Mouse (Mus musculus) limb, embryonic 12.5 days (tissue): ENCODE measurements around the gene Ofcc1. TPM values are rescaled to one million over a fixed set of nuclear protein-coding genes. Genes with fewer than 3 reads are reported as not detected.

Experiments
- ATAC-seq: fragments of 200-750 bp; cut with Nextera tagmentation; 2 replicates; pipeline ENCODE4 v1.8.0; 2017; ENCODE audit warnings: low read depth, moderate TSS enrichment; ENCODE audit not compliant: insufficient number of reproducible peaks, insufficient read depth, low FRiP score, low TSS enrichment
- H3K27ac ChIP-seq: fragments of 300-500 bp; sonication (generic); 2 replicates; pipeline ENCODE4 v1.5.1; 2016; ENCODE audit warnings: mild to moderate bottlenecking, moderate library complexity
- H3K27me3 ChIP-seq: fragments of 300-500 bp; sonication (generic); 2 replicates; pipeline ENCODE4 v1.6.1; 2016; ENCODE audit warnings: mild to moderate bottlenecking, moderate library complexity
- H3K36me3 ChIP-seq: fragments of 300-500 bp; sonication (generic); 2 replicates; pipeline ENCODE4 v1.6.1; 2016; ENCODE audit warnings: mild to moderate bottlenecking, moderate library complexity
- H3K4me1 ChIP-seq: fragments of 300-500 bp; sonication (generic); replicated peaks from 2 replicates; pipeline ENCODE4 v1.6.1; 2016
- H3K4me2 ChIP-seq: fragments of 300-500 bp; sonication (generic); 2 replicates; pipeline ENCODE4 v1.6.1; 2016; ENCODE audit warnings: mild to moderate bottlenecking, moderate library complexity
- H3K4me3 ChIP-seq: fragments of 300-500 bp; sonication (generic); replicated peaks from 2 replicates; pipeline ENCODE4 v1.5.1; 2016; ENCODE audit warnings: mild to moderate bottlenecking
- H3K9ac ChIP-seq: fragments of 300-500 bp; sonication (generic); replicated peaks from 2 replicates; pipeline ENCODE4 v1.6.1; 2016; ENCODE audit warnings: mild to moderate bottlenecking, moderate library complexity
- H3K9me3 ChIP-seq: fragments of 300-500 bp; sonication (generic); 2 replicates; pipeline ENCODE4 v1.6.1; 2016; ENCODE audit warnings: mild to moderate bottlenecking, moderate library complexity
- WGBS: fragments of 180-500 bp; shearing (Covaris S2); methylation state at CpG from one replicate; pipeline ENCODE4 v1.1.7; 2016; 5-methylcytosine and 5-hydroxymethylcytosine counted together
- polyA plus RNA-seq: library from polyadenylated mRNA; unstranded; fragments of >200 nt; fragmentation: Nextera tagmentation; extraction: Ambion mirVana; gene quantifications from 2 replicates; pipeline ENCODE4 v1.2.1, GENCODE M21; 2016

Gene Ofcc1
- polyA plus RNA-seq, 1 experiment from 2014 or later = 0.20 TPM

- no peak for ATAC-seq
- WGBS = 48% methylated on average over 3 of the region's 3 CpGs
- Histone ChIP-seq H3K27me3 (no peaks in the 10 kb centered on the region), H3K9ac (no peak overlapping the region), H3K27ac (no peak overlapping the region), H3K36me3 (no peaks in the 10 kb centered on the region), H3K4me2 (no peak overlapping the region), H3K9me3 (no peaks in the 10 kb centered on the region), H3K4me3 (no peak overlapping the region), H3K4me1 (no peaks in the 10 kb centered on the region)
Measured at GRCm38 (mm10) chr13:40074850-40075416, 286.3 kb downstream of the Ofcc1 start.

- WGBS = 77% methylated on average over 1 of the region's 1 CpGs
- H3K36me3 ChIP-seq = no peaks in the 10 kb centered on the region
Measured at GRCm38 (mm10) chr13:40070004-40070403, 291.2 kb downstream of the Ofcc1 start.

GRCm38 (mm10) chr13:40061281-40061680 is 300.0 kb downstream of the Ofcc1 start:
- Histone ChIP-seq H3K9me3 (no peaks in the 10 kb centered on the region), H3K4me1 (no peaks in the 10 kb centered on the region), H3K27me3 (no peaks in the 10 kb centered on the region), H3K4me3 (no peak overlapping the region), H3K27ac (no peak overlapping the region), H3K4me2 (no peak overlapping the region), H3K36me3 (no peaks in the 10 kb centered on the region), H3K9ac (no peak overlapping the region)
- ATAC-seq = no peak
- 91% methylated on average over 5 of the region's 5 CpGs for WGBS

More at GRCm38 (mm10) chr13:40070004-40070403, 291.2 kb downstream of the Ofcc1 start:
- no peaks in the 10 kb centered on the region for H3K4me1 ChIP-seq
- no peaks in the 10 kb centered on the region for H3K9me3 ChIP-seq
- no peak overlapping the region for H3K4me2 ChIP-seq
- no peak for ATAC-seq
- no peak overlapping the region for H3K4me3 ChIP-seq
- no peak overlapping the region for H3K9ac ChIP-seq
- H3K27ac ChIP-seq = no peak overlapping the region
- H3K27me3 ChIP-seq = no peaks in the 10 kb centered on the region

GRCm38 (mm10) chr13:40037881-40038280 is 323.4 kb downstream of the Ofcc1 start:
- Histone ChIP-seq H3K4me2 (no peak overlapping the region), H3K9ac (no peak overlapping the region), H3K4me1 (no peaks in the 10 kb centered on the region), H3K27ac (no peak overlapping the region), H3K4me3 (no peak overlapping the region), H3K36me3 (no peaks in the 10 kb centered on the region), H3K9me3 (peaks cover 11% of the 10 kb centered on the region; the same call in 1 of the 2 replicates), H3K27me3 (peaks cover 20% of the 10 kb centered on the region)
- ATAC-seq = no peak
- WGBS = 88% methylated on average over 2 of the region's 2 CpGs

GRCm38 (mm10) chr13:40036981-40037765 is 324.1 kb downstream of the Ofcc1 start:
- H3K9me3 ChIP-seq = peaks cover 11% of the 10 kb centered on the region; the same call in 1 of the 2 replicates
- H3K36me3 ChIP-seq = no peaks in the 10 kb centered on the region
- H3K4me3 ChIP-seq = no peak overlapping the region
- WGBS = 84% methylated on average over 17 of the region's 17 CpGs
- no peak overlapping the region for H3K9ac ChIP-seq
- no peak for ATAC-seq
- H3K27ac ChIP-seq = no peak overlapping the region
- no peak overlapping the region for H3K4me2 ChIP-seq
- peaks cover 20% of the 10 kb centered on the region for H3K27me3 ChIP-seq
- no peaks in the 10 kb centered on the region for H3K4me1 ChIP-seq

GRCm38 (mm10) chr13:40029426-40029825 is 331.8 kb downstream of the Ofcc1 start:
- Histone ChIP-seq H3K9ac (no peak overlapping the region), H3K4me1 (no peaks in the 10 kb centered on the region), H3K4me2 (no peak overlapping the region), H3K9me3 (no peaks in the 10 kb centered on the region; the same call in 1 of the 2 replicates), H3K27ac (no peak overlapping the region), H3K36me3 (no peaks in the 10 kb centered on the region), H3K27me3 (no peaks in the 10 kb centered on the region), H3K4me3 (no peak overlapping the region)
- no peak for ATAC-seq
- 94% methylated on average over 1 of the region's 1 CpGs for WGBS

- Histone ChIP-seq H3K9me3 (no peaks in the 10 kb centered on the region; the same call in 1 of the 2 replicates), H3K36me3 (no peaks in the 10 kb centered on the region), H3K27ac (no peak overlapping the region), H3K4me2 (no peak overlapping the region), H3K9ac (no peak overlapping the region), H3K4me3 (no peak overlapping the region), H3K27me3 (no peaks in the 10 kb centered on the region), H3K4me1 (no peaks in the 10 kb centered on the region)
- no peak for ATAC-seq
- WGBS = 87% methylated on average over 4 of the region's 4 CpGs
Measured at GRCm38 (mm10) chr13:40028827-40029226, 332.4 kb downstream of the Ofcc1 start.

GRCm38 (mm10) chr13:40025816-40026215 is 335.4 kb downstream of the Ofcc1 start:
- Histone ChIP-seq H3K27me3 (peaks cover 2% of the 10 kb centered on the region; the same call in 1 of the 2 replicates), H3K36me3 (no peaks in the 10 kb centered on the region), H3K4me1 (no peaks in the 10 kb centered on the region), H3K4me2 (no peak overlapping the region), H3K4me3 (no peak overlapping the region), H3K27ac (no peak overlapping the region), H3K9me3 (no peaks in the 10 kb centered on the region; the same call in 1 of the 2 replicates), H3K9ac (no peak overlapping the region)
- 94% methylated on average over 4 of the region's 4 CpGs for WGBS
- no peak for ATAC-seq

GRCm38 (mm10) chr13:40023201-40023777 is 338.0 kb downstream of the Ofcc1 start:
- no peak for ATAC-seq
- Histone ChIP-seq H3K27me3 (peaks cover 3% of the 10 kb centered on the region; the same call in 1 of the 2 replicates), H3K9ac (no peak overlapping the region), H3K9me3 (no peaks in the 10 kb centered on the region; the same call in 1 of the 2 replicates), H3K36me3 (no peaks in the 10 kb centered on the region), H3K4me1 (no peaks in the 10 kb centered on the region), H3K27ac (no peak overlapping the region), H3K4me3 (no peak overlapping the region), H3K4me2 (no peak overlapping the region)
- WGBS = 87% methylated on average over 8 of the region's 8 CpGs

GRCm38 (mm10) chr13:40022609-40023008 is 338.6 kb downstream of the Ofcc1 start:
- Histone ChIP-seq H3K27ac (no peak overlapping the region), H3K4me1 (no peaks in the 10 kb centered on the region), H3K4me2 (no peak overlapping the region), H3K36me3 (no peaks in the 10 kb centered on the region), H3K9me3 (no peaks in the 10 kb centered on the region; the same call in 1 of the 2 replicates), H3K27me3 (peaks cover 3% of the 10 kb centered on the region; the same call in 1 of the 2 replicates), H3K4me3 (no peak overlapping the region), H3K9ac (no peak overlapping the region)
- ATAC-seq = no peak
- WGBS = 74% methylated on average over 1 of the region's 1 CpGs

- no peak for ATAC-seq
- no peak overlapping the region for H3K4me2 ChIP-seq
- whole genome bisulfite sequencing = 83% methylated on average over 8 of the region's 8 CpGs
Measured at GRCm38 (mm10) chr13:40000236-40000635, 361.0 kb downstream of the Ofcc1 start.

More at GRCm38 (mm10) chr13:40000236-40000635, 361.0 kb downstream of the Ofcc1 start:
- H3K9me3 ChIP-seq = no peaks in the 10 kb centered on the region
- H3K27me3 ChIP-seq = no peaks in the 10 kb centered on the region
- no peaks in the 10 kb centered on the region for H3K36me3 ChIP-seq
- H3K9ac ChIP-seq = no peak overlapping the region
- no peak overlapping the region for H3K27ac ChIP-seq
- 0 out of 2 replicates have a peak, but pooled peaks cover 4% of the 10 kb centered on the region for H3K4me1 ChIP-seq
- H3K4me3 ChIP-seq = no peak overlapping the region
